Mouse (Mus musculus) olfactory bulb, adult 2 months (tissue): Measurements from ENCODE around the gene Lypd6b. TPM values are rescaled to one million over a fixed set of nuclear protein-coding genes. Genes with fewer than 3 reads are reported as not detected.
A peak's percentile ranks its signal among the peaks of the same experiment; 100 is the strongest.

Source experiments
- H3K27ac ChIP-seq: fragments of 200-500 bp; 2 replicates; pipeline ENCODE4 v1.5.1; 2012; ENCODE audit warnings: low read depth, low read length; ENCODE audit not compliant: insufficient read depth
- H3K4me1 ChIP-seq: fragments of 200-500 bp; 2 replicates; pipeline ENCODE4 v1.6.1; 2012; ENCODE audit warnings: low read length; ENCODE audit not compliant: control insufficient read depth, insufficient read depth
- H3K4me3 ChIP-seq: fragments of 200-500 bp; 2 replicates; pipeline ENCODE4 v1.5.1; 2012; ENCODE audit warnings: mild to moderate bottlenecking, low read depth, low read length, moderate library complexity; ENCODE audit not compliant: insufficient read depth
- CTCF ChIP-seq: fragments of 200-500 bp; IDR thresholded peaks from 2 replicates; pipeline ENCODE4 v1.5.1; 2012; ENCODE audit warnings: low read depth, mild to moderate bottlenecking, low read length, moderate library complexity; ENCODE audit not compliant: insufficient read depth
- POLR2A ChIP-seq: fragments of 200-500 bp; IDR thresholded peaks from 2 replicates; pipeline ENCODE4 v1.6.1; 2012; ENCODE audit warnings: mild to moderate bottlenecking, low read depth, low read length, moderate library complexity; ENCODE audit not compliant: insufficient read depth
- WGBS: fragments of 180-500 bp; shearing (Covaris S2); methylation state at CpG from one replicate; pipeline ENCODE4 v1.1.7; 2018; 5-methylcytosine and 5-hydroxymethylcytosine counted together
- polyA plus RNA-seq: library from polyadenylated mRNA; stranded (reverse); fragments of >200 nt; gene quantifications from 2 replicates; pipeline ENCODE4 v1.2.4, GENCODE M21; 2012; ENCODE audit warnings: low replicate concordance; ENCODE audit not compliant: missing spikeins, insufficient read depth, insufficient read length

The Lypd6b gene
- polyA plus RNA-seq, 1 experiment: not detected

GRCm38 (mm10) chr2:49788051-49788418 is 547 bp downstream of the Lypd6b start:
- 5% methylated on average over 14 of the region's 14 CpGs for WGBS
- Histone ChIP-seq H3K27ac (no peak overlapping the region), H3K4me1 (peaks cover 13% of the 10 kb centered on the region), H3K4me3 (peak overlapping the region; percentile 55)
- TF ChIP-seq POLR2A (no peak), CTCF (no peak)

DNA sequence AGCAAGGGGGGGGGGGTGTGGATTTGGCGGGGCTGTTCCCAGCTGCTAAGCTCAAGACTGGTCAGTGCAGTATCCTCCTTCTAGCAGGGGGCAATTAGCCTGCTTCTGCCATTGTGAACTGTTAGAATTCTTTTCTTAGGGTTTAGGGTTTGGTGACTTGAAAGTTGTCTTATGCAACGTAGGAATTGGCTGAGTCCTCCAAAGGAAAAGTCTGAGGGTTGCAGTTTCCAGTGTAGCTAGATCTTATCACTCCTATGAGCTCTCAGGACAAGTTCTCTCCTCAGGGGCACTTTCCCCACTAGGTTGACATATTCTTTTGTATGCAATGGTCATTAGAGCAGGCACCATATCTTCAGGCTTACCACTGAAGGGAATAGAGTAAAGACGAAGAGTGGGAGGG is 1.2 kb downstream of the Lypd6b start:
- Histone ChIP-seq H3K4me1 (peaks cover 13% of the 10 kb centered on the region), H3K4me3 (no peak overlapping the region), H3K27ac (no peak overlapping the region)
- TF ChIP-seq POLR2A (no peak), CTCF (no peak)
- WGBS: 43% methylated on average over 3 of the region's 3 CpGs

GRCm38 (mm10) chr2:49789078-49789477 is 1.6 kb downstream of the Lypd6b start:
- Histone ChIP-seq H3K27ac (no peak overlapping the region), H3K4me1 (peaks cover 13% of the 10 kb centered on the region), H3K4me3 (no peak overlapping the region)
- TF ChIP-seq POLR2A (no peak), CTCF (no peak)
- 83% methylated on average over 6 of the region's 6 CpGs for WGBS

- Histone ChIP-seq H3K27ac (no peak overlapping the region), H3K4me3 (no peak overlapping the region), H3K4me1 (peaks cover 13% of the 10 kb centered on the region)
- WGBS: 85% methylated on average over 5 of the region's 5 CpGs
- TF ChIP-seq CTCF: no peak
These were observed 2.0 kb downstream of the Lypd6b start for GRCm38 (mm10) chr2:49789504-49789903.

GRCm38 (mm10) chr2:49797444-49798143 is 10.1 kb downstream of the Lypd6b start:
- 74% methylated on average over 14 of the region's 14 CpGs for WGBS
- no peaks in the 10 kb centered on the region for H3K4me1 ChIP-seq
- TF ChIP-seq CTCF (no peak), POLR2A (no peak)
- no peak overlapping the region for H3K4me3 ChIP-seq
- no peak overlapping the region for H3K27ac ChIP-seq

- TF ChIP-seq POLR2A (no peak), CTCF (no peak)
- H3K27ac ChIP-seq: no peak overlapping the region
- H3K4me1 ChIP-seq: 0 out of 2 replicates have a peak, but pooled peaks cover 3% of the 10 kb centered on the region
- 95% methylated on average over 8 of the region's 8 CpGs for WGBS
- no peak overlapping the region for H3K4me3 ChIP-seq
These were observed 17.0 kb downstream of the Lypd6b start for GRCm38 (mm10) chr2:49804448-49804847.

- Histone ChIP-seq H3K27ac (peak overlapping the region; percentile 18; the same call in 1 of the 2 replicates), H3K4me1 (0 out of 2 replicates have a peak, but pooled peaks cover 3% of the 10 kb centered on the region), H3K4me3 (no peak overlapping the region)
- no peak for TF ChIP-seq CTCF
- 66% methylated on average over 11 of the region's 11 CpGs for WGBS
These were observed 18.4 kb downstream of the Lypd6b start for GRCm38 (mm10) chr2:49805736-49806371.

- WGBS: 90% methylated on average over 6 of the region's 6 CpGs
- Histone ChIP-seq H3K27ac (no peak overlapping the region), H3K4me3 (no peak overlapping the region), H3K4me1 (peaks cover 7% of the 10 kb centered on the region; the same call in 1 of the 2 replicates)
- TF ChIP-seq POLR2A: no peak
- no peak for TF ChIP-seq CTCF
These were observed 22.0 kb downstream of the Lypd6b start for GRCm38 (mm10) chr2:49809496-49809895.

DNA sequence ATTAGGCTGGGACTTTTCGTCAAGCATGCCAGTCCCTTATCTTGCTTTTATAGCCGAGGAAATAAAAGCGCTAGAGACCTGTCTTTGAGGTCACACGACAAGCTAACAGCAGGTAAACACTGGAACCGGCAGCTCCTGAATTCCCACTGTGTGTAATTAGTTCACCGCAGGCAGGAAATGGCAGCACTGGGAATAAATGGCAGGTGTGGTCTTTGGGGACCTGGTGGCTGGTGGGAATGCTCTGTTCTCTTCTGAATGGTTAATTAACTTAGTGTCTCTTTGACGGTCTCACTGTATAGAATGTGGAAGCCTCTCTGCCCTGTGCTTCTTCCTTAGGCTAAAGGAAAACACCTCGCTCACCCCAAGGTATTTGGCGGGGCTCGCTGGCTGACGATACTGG is 23.9 kb downstream of the Lypd6b start:
- WGBS: 56% methylated on average over 11 of the region's 11 CpGs
- H3K27ac ChIP-seq: no peak overlapping the region

More for the DNA sequence above, 23.9 kb downstream of the Lypd6b start:
- Histone ChIP-seq H3K4me3 (no peak overlapping the region), H3K4me1 (peaks cover 3% of the 10 kb centered on the region; the same call in 1 of the 2 replicates)
- no peak for TF ChIP-seq CTCF
- TF ChIP-seq POLR2A: no peak
